Mouse (Mus musculus): ENCODE data around the gene Fbxw7. TPM values are rescaled to one million over a fixed set of nuclear protein-coding genes. Genes with fewer than 3 reads are reported as not detected.

Fbxw7 gene
- polyA plus RNA-seq, 1 experiment: not detected

GRCm38 (mm10) chr3:84890983-84891382 lies 75.9 kb downstream of the Fbxw7 start:
- TF ChIP-seq POLR2A (IDR thresholded peaks at IDR 0.05; ENCODE audit: insufficient read depth, low read depth, low read length): no peak
- TF ChIP-seq CTCF (IDR thresholded peaks at IDR 0.05; ENCODE audit: insufficient read depth, low read depth, low read length): no peak
- Histone ChIP-seq H3K4me3 (ENCODE audit: insufficient read depth, low read depth, low read length) (no peak overlapping the region), H3K4me1 (ENCODE audit: control insufficient read depth, insufficient read depth, low read length) (no peaks in the 10 kb centered on the region), H3K27ac (ENCODE audit: insufficient read depth, low read depth, low read length) (no peak overlapping the region)
- 93% methylated on average over 5 of the region's 5 CpGs for WGBS

GRCm38 (mm10) chr3:84897952-84898351 lies 82.9 kb downstream of the Fbxw7 start:
- WGBS: 94% methylated on average over 8 of the region's 8 CpGs
- H3K27ac ChIP-seq (ENCODE audit: insufficient read depth, low read depth, low read length): no peak overlapping the region
- TF ChIP-seq POLR2A (IDR thresholded peaks at IDR 0.05; ENCODE audit: insufficient read depth, low read depth, low read length): no peak
- no peak for TF ChIP-seq CTCF (IDR thresholded peaks at IDR 0.05; ENCODE audit: insufficient read depth, low read depth, low read length)
- no peaks in the 10 kb centered on the region for H3K4me1 ChIP-seq (ENCODE audit: control insufficient read depth, insufficient read depth, low read length)
- no peak overlapping the region for H3K4me3 ChIP-seq (ENCODE audit: insufficient read depth, low read depth, low read length)

- no peak overlapping the region for H3K27ac ChIP-seq (ENCODE audit: insufficient read depth, low read depth, low read length)
- peaks cover 2% of the 10 kb centered on the region; the same call in 1 of the 2 replicates for H3K4me1 ChIP-seq (ENCODE audit: control insufficient read depth, insufficient read depth, low read length)
- 18% methylated on average over 1 of the region's 1 CpGs for WGBS
- TF ChIP-seq CTCF (IDR thresholded peaks at IDR 0.05; ENCODE audit: insufficient read depth, low read depth, low read length) (no peak), POLR2A (IDR thresholded peaks at IDR 0.05; ENCODE audit: insufficient read depth, low read depth, low read length) (no peak)
- no peak overlapping the region for H3K4me3 ChIP-seq (ENCODE audit: insufficient read depth, low read depth, low read length)
These were observed 91.5 kb downstream of the Fbxw7 start for GRCm38 (mm10) chr3:84906528-84906927.

- no peak overlapping the region for H3K4me3 ChIP-seq (ENCODE audit: insufficient read depth, low read depth, low read length)
- TF ChIP-seq CTCF (IDR thresholded peaks at IDR 0.05; ENCODE audit: insufficient read depth, low read depth, low read length): no peak
- TF ChIP-seq POLR2A (IDR thresholded peaks at IDR 0.05; ENCODE audit: insufficient read depth, low read depth, low read length): no peak
- WGBS: 28% methylated on average over 1 of the region's 1 CpGs
- H3K27ac ChIP-seq (ENCODE audit: insufficient read depth, low read depth, low read length): no peak overlapping the region
- H3K4me1 ChIP-seq (ENCODE audit: control insufficient read depth, insufficient read depth, low read length): 0 out of 2 replicates have a peak, but pooled peaks cover 3% of the 10 kb centered on the region
These were observed 99.2 kb downstream of the Fbxw7 start for GRCm38 (mm10) chr3:84914284-84914683.

GRCm38 (mm10) chr3:84917903-84918679 lies 103.0 kb downstream of the Fbxw7 start:
- TF ChIP-seq CTCF (IDR thresholded peaks at IDR 0.05; ENCODE audit: insufficient read depth, low read depth, low read length) (no peak), POLR2A (IDR thresholded peaks at IDR 0.05; ENCODE audit: insufficient read depth, low read depth, low read length) (no peak)
- 71% methylated on average over 9 of the region's 9 CpGs for WGBS
- H3K4me1 ChIP-seq (ENCODE audit: control insufficient read depth, insufficient read depth, low read length): 0 out of 2 replicates have a peak, but pooled peaks cover 3% of the 10 kb centered on the region

GRCm38 (mm10) chr3:84921704-84922420 lies 106.8 kb downstream of the Fbxw7 start:
- 68% methylated on average over 6 of the region's 6 CpGs for WGBS
- Histone ChIP-seq H3K4me3 (ENCODE audit: insufficient read depth, low read depth, low read length) (no peak overlapping the region), H3K27ac (ENCODE audit: insufficient read depth, low read depth, low read length) (no peak overlapping the region), H3K4me1 (ENCODE audit: control insufficient read depth, insufficient read depth, low read length) (0 out of 2 replicates have a peak, but pooled peaks cover 5% of the 10 kb centered on the region)
- no peak for TF ChIP-seq POLR2A (IDR thresholded peaks at IDR 0.05; ENCODE audit: insufficient read depth, low read depth, low read length)
- TF ChIP-seq CTCF (IDR thresholded peaks at IDR 0.05; ENCODE audit: insufficient read depth, low read depth, low read length): no peak

More at GRCm38 (mm10) chr3:84917903-84918679, 103.0 kb downstream of the Fbxw7 start:
- Histone ChIP-seq H3K27ac (ENCODE audit: insufficient read depth, low read depth, low read length) (no peak overlapping the region), H3K4me3 (ENCODE audit: insufficient read depth, low read depth, low read length) (no peak overlapping the region)

GRCm38 (mm10) chr3:84923256-84923655 lies 108.2 kb downstream of the Fbxw7 start:
- Histone ChIP-seq H3K4me3 (ENCODE audit: insufficient read depth, low read depth, low read length) (no peak overlapping the region), H3K27ac (ENCODE audit: insufficient read depth, low read depth, low read length) (no peak overlapping the region), H3K4me1 (ENCODE audit: control insufficient read depth, insufficient read depth, low read length) (0 out of 2 replicates have a peak, but pooled peaks cover 3% of the 10 kb centered on the region)
- WGBS: 88% methylated on average over 1 of the region's 1 CpGs
- TF ChIP-seq CTCF (IDR thresholded peaks at IDR 0.05; ENCODE audit: insufficient read depth, low read depth, low read length): no peak
- no peak for TF ChIP-seq POLR2A (IDR thresholded peaks at IDR 0.05; ENCODE audit: insufficient read depth, low read depth, low read length)

- Histone ChIP-seq H3K27ac (ENCODE audit: insufficient read depth, low read depth, low read length) (no peak overlapping the region), H3K4me3 (ENCODE audit: insufficient read depth, low read depth, low read length) (no peak overlapping the region), H3K4me1 (ENCODE audit: control insufficient read depth, insufficient read depth, low read length) (0 out of 2 replicates have a peak, but pooled peaks cover 3% of the 10 kb centered on the region)
- TF ChIP-seq CTCF (IDR thresholded peaks at IDR 0.05; ENCODE audit: insufficient read depth, low read depth, low read length): no peak
- TF ChIP-seq POLR2A (IDR thresholded peaks at IDR 0.05; ENCODE audit: insufficient read depth, low read depth, low read length): no peak
- WGBS: 95% methylated on average over 1 of the region's 1 CpGs
These were observed 108.6 kb downstream of the Fbxw7 start for GRCm38 (mm10) chr3:84923670-84924069.

- 78% methylated on average over 4 of the region's 4 CpGs for WGBS
- TF ChIP-seq POLR2A (IDR thresholded peaks at IDR 0.05; ENCODE audit: insufficient read depth, low read depth, low read length): no peak
- TF ChIP-seq CTCF (IDR thresholded peaks at IDR 0.05; ENCODE audit: insufficient read depth, low read depth, low read length): no peak
- 0 out of 2 replicates have a peak, but pooled peaks cover 3% of the 10 kb centered on the region for H3K4me1 ChIP-seq (ENCODE audit: control insufficient read depth, insufficient read depth, low read length)
- no peak overlapping the region for H3K4me3 ChIP-seq (ENCODE audit: insufficient read depth, low read depth, low read length)
- H3K27ac ChIP-seq (ENCODE audit: insufficient read depth, low read depth, low read length): no peak overlapping the region
These were observed 110.2 kb downstream of the Fbxw7 start for GRCm38 (mm10) chr3:84925229-84925628.

All from olfactory bulb, adult 2 months (tissue).